Mouse (Mus musculus) heart, adult 2 months (tissue): ENCODE measurements around the gene OR5BS1P. TPM values are rescaled to one million over a fixed set of nuclear protein-coding genes. Genes with fewer than 3 reads are reported as not detected.
"Not testable (repeated sequence)": the region's sequence is repeated elsewhere in the genome, so short reads cannot be mapped to it uniquely, and the experiment has no call there.

Experiments
- DNase-seq, 2 experiments: peaks; one replicate each; pipeline ENCODE4 v3.0.0; 2021
- H3K27ac ChIP-seq: fragments of 200-600 bp; 2 replicates; pipeline ENCODE4 v1.8.1; 2022
- H3K27me3 ChIP-seq: fragments of 200-500 bp; 2 replicates; pipeline ENCODE4 v1.6.1; 2012; ENCODE audit warnings: mild to moderate bottlenecking, low read length, inconsistent platforms, mixed read lengths; ENCODE audit not compliant: control insufficient read depth, insufficient read depth
- H3K36me3 ChIP-seq: fragments of 200-500 bp; 2 replicates; pipeline ENCODE4 v1.6.1; 2012; ENCODE audit warnings: low read length, inconsistent platforms; ENCODE audit not compliant: control insufficient read depth, insufficient read depth
- H3K4me1 ChIP-seq: fragments of 200-500 bp; 2 replicates; pipeline ENCODE4 v1.6.1; 2011; ENCODE audit warnings: low read length; ENCODE audit not compliant: control insufficient read depth, insufficient read depth
- H3K4me3 ChIP-seq: fragments of 200-600 bp; 2 replicates; pipeline ENCODE4 v1.8.1; 2022
- H3K79me2 ChIP-seq: fragments of 200-500 bp; replicated peaks from 2 replicates; pipeline ENCODE4 v1.6.1; 2012; ENCODE audit warnings: mild to moderate bottlenecking, inconsistent platforms, low read length, moderate library complexity, mixed read lengths; ENCODE audit not compliant: control insufficient read depth, insufficient read depth
- H3K9ac ChIP-seq: fragments of 200-500 bp; 2 replicates; pipeline ENCODE4 v1.6.1; 2012; ENCODE audit warnings: low read depth, mild to moderate bottlenecking, control low read depth, inconsistent platforms, low read length, mixed read lengths
- CTCF ChIP-seq: fragments of 200-600 bp; IDR thresholded peaks from 2 replicates; pipeline ENCODE4 v1.8.1; 2022; ENCODE audit warnings: antibody characterized with exemption, mild to moderate bottlenecking, moderate library complexity
- EP300 ChIP-seq: fragments of 200-500 bp; IDR thresholded peaks from 2 replicates; pipeline ENCODE4 v1.6.1; 2011; ENCODE audit warnings: low read depth, low read length, control low read depth; ENCODE audit not compliant: insufficient read depth
- POLR2A ChIP-seq: fragments of 200-500 bp; IDR thresholded peaks from 2 replicates; pipeline ENCODE4 v1.6.1; 2011; ENCODE audit warnings: mild to moderate bottlenecking, low read depth, low read length, control low read depth; ENCODE audit not compliant: insufficient read depth
- WGBS: fragments of 180-500 bp; shearing (Covaris S2); methylation state at CpG from one replicate; pipeline ENCODE4 v1.1.7; 2018; 5-methylcytosine and 5-hydroxymethylcytosine counted together
- intact Hi-C: fragments of 180-260 bp; cut with DNase I; formaldehyde crosslinking; loops from one replicate; pipeline ENCODE4 v1.15.1; 2025
- polyA plus RNA-seq: library from polyadenylated mRNA; depleted of rRNA; stranded (reverse); fragments of >200 nt; gene quantifications from 2 replicates; pipeline ENCODE4 v1.2.3, GENCODE M21; 2012
- total RNA-seq, 2 experiments: library from RNA; stranded (reverse); gene quantifications; 2 replicates each; pipeline ENCODE4 v1.2.3; 2021

The OR5BS1P gene
- total and polyA plus RNA-seq, 3 experiments: not detected

GRCm38 (mm10) chr15:98514146-98514545 is 44.5 kb downstream of the OR5BS1P start:
- Histone ChIP-seq H3K36me3 (no peaks in the 10 kb centered on the region), H3K79me2 (no peaks in the 10 kb centered on the region), H3K4me3 (no peak overlapping the region), H3K9ac (no peak overlapping the region), H3K27ac (no peak overlapping the region), H3K27me3 (no peaks in the 10 kb centered on the region), H3K4me1 (peaks cover 13% of the 10 kb centered on the region)
- intact Hi-C loops: loop anchor here (2.0 kb wide), 1 partner anchor 21 kb away; the partner anchor contains the start of gene Kansl2
- DNase-seq: no peak
- TF ChIP-seq CTCF: no peak
- TF ChIP-seq POLR2A: no peak
- TF ChIP-seq EP300: no peak
- 79% methylated on average over 8 of the region's 8 CpGs for WGBS

- 68% methylated on average over 2 of the region's 2 CpGs for WGBS
- H3K27ac ChIP-seq, H3K36me3 ChIP-seq, DNase-seq, H3K9ac ChIP-seq, H3K27me3 ChIP-seq, H3K4me3 ChIP-seq, H3K79me2 ChIP-seq: not testable (repeated sequence)
- intact Hi-C loops: loop anchor here (2.0 kb wide), 1 partner anchor 20 kb away; the partner anchor contains the start of gene Kansl2
- H3K4me1 ChIP-seq: peaks cover 13% of the 10 kb centered on the region
These were observed 45.1 kb downstream of the OR5BS1P start for GRCm38 (mm10) chr15:98514845-98515244.

GRCm38 (mm10) chr15:98517380-98518355 is 48.0 kb downstream of the OR5BS1P start:
- H3K36me3 ChIP-seq: peaks cover 5% of the 10 kb centered on the region
- intact Hi-C loops: no loop called here
- peaks cover 5% of the 10 kb centered on the region for H3K4me1 ChIP-seq
- H3K4me3 ChIP-seq: no peak overlapping the region
- TF ChIP-seq CTCF (no peak; the same call in 1 of the 2 replicates), POLR2A (no peak), EP300 (0 out of 2 replicates have a peak, but pooled peaks have one; percentile 72)
- no peak overlapping the region; the same call in 1 of the 2 replicates for H3K27ac ChIP-seq
- WGBS: 46% methylated on average over 16 of the region's 16 CpGs
- H3K79me2 ChIP-seq: no peaks in the 10 kb centered on the region
- H3K9ac ChIP-seq: no peak overlapping the region
- peak; percentile 56 to 75 for DNase-seq
- no peaks in the 10 kb centered on the region for H3K27me3 ChIP-seq

GRCm38 (mm10) chr15:98521245-98521644 is 51.5 kb downstream of the OR5BS1P start:
- intact Hi-C loops: no loop called here
- DNase-seq: no peak
- H3K27ac ChIP-seq: no peak overlapping the region
- 81% methylated on average over 3 of the region's 3 CpGs for WGBS
- H3K4me3 ChIP-seq: no peak overlapping the region
- peaks cover 24% of the 10 kb centered on the region for H3K36me3 ChIP-seq
- H3K79me2 ChIP-seq: no peaks in the 10 kb centered on the region
- TF ChIP-seq POLR2A (no peak), EP300 (no peak), CTCF (no peak)
- H3K27me3 ChIP-seq: no peaks in the 10 kb centered on the region
- no peaks in the 10 kb centered on the region; the same call in 1 of the 2 replicates for H3K4me1 ChIP-seq
- H3K9ac ChIP-seq: no peak overlapping the region

- no peak overlapping the region for H3K4me3 ChIP-seq
- H3K79me2 ChIP-seq: 0 out of 2 replicates have a peak, but pooled peaks cover 2% of the 10 kb centered on the region
- intact Hi-C loops: no loop called here
- no peaks in the 10 kb centered on the region for H3K27me3 ChIP-seq
- no peaks in the 10 kb centered on the region; the same call in 1 of the 2 replicates for H3K4me1 ChIP-seq
- no peak for DNase-seq
- H3K9ac ChIP-seq: no peak overlapping the region
- peaks cover 37% of the 10 kb centered on the region for H3K36me3 ChIP-seq
- H3K27ac ChIP-seq: no peak overlapping the region
- no peak for TF ChIP-seq CTCF
- no peak for TF ChIP-seq EP300
- WGBS: 57% methylated on average over 5 of the region's 5 CpGs
These were observed 56.4 kb downstream of the OR5BS1P start for GRCm38 (mm10) chr15:98526057-98526456.

GRCm38 (mm10) chr15:98527056-98527771 is 57.5 kb downstream of the OR5BS1P start:
- 96% methylated on average over 5 of the region's 5 CpGs for WGBS

More at GRCm38 (mm10) chr15:98527056-98527771, 57.5 kb downstream of the OR5BS1P start:
- no peak overlapping the region for H3K27ac ChIP-seq
- H3K79me2 ChIP-seq: peaks cover 2% of the 10 kb centered on the region; the same call in 1 of the 2 replicates
- no peaks in the 10 kb centered on the region for H3K27me3 ChIP-seq
- peaks cover 37% of the 10 kb centered on the region for H3K36me3 ChIP-seq
- H3K9ac ChIP-seq: no peak overlapping the region
- no peak for TF ChIP-seq EP300
- H3K4me1 ChIP-seq: peaks cover under 1% of the 10 kb centered on the region
- DNase-seq: no peak
- intact Hi-C loops: no loop called here
- H3K4me3 ChIP-seq: no peak overlapping the region
